Mouse (Mus musculus): ENCODE results near the gene Thoc6. TPM values are rescaled to one million over a fixed set of nuclear protein-coding genes. Genes with fewer than 3 reads are reported as not detected.
A peak's percentile ranks its signal among the peaks of the same experiment; 100 is the strongest.

The Thoc6 gene
- polyA plus RNA-seq, 1 experiment = 60.5 TPM

DNA sequence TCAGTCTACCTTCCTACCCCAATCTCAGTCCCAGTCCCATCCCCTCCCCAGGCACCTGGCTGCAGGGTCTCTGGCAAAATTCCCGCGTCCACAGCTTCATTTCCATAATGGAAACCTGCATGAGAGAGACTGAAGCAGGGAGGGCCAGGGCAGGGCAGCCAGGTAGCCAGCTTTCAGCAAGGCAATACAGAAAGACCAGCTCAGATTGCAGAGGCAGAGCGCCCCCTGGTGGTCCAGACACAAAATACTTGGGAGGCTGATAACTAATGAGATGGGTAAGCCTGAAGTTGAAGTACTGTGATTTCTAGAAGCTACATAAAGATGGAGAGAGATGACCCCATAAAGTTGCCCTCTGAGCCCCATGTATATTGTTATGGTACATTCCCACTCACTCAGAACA is 32.5 kb upstream of the Thoc6 start:
- H3K79me3 ChIP-seq (ENCODE audit: low read depth) = no peaks in the 10 kb centered on the region
- no peaks in the 10 kb centered on the region for H3K79me2 ChIP-seq (ENCODE audit: control insufficient read depth, insufficient read depth)
- TF ChIP-seq CTCF (IDR thresholded peaks at IDR 0.05; ENCODE audit: control insufficient read depth, insufficient read depth, insufficient read length) = peak; percentile 71
- TF ChIP-seq MYOD1 (IDR thresholded peaks at IDR 0.05; ENCODE audit: control insufficient read depth, insufficient read length, low read depth) = no peak
- H3ac ChIP-seq (ENCODE audit: control insufficient read depth, insufficient read length, low read depth) = no peak overlapping the region
- H3K36me3 ChIP-seq (ENCODE audit: control insufficient read depth, insufficient read depth) = no peaks in the 10 kb centered on the region
- H3K27me3 ChIP-seq (ENCODE audit: control insufficient read depth, insufficient read depth, insufficient read length) = peaks cover 11% of the 10 kb centered on the region
- H3K4me3 ChIP-seq (ENCODE audit: insufficient read depth, poor library complexity, severe bottlenecking) = no peak overlapping the region

DNA sequence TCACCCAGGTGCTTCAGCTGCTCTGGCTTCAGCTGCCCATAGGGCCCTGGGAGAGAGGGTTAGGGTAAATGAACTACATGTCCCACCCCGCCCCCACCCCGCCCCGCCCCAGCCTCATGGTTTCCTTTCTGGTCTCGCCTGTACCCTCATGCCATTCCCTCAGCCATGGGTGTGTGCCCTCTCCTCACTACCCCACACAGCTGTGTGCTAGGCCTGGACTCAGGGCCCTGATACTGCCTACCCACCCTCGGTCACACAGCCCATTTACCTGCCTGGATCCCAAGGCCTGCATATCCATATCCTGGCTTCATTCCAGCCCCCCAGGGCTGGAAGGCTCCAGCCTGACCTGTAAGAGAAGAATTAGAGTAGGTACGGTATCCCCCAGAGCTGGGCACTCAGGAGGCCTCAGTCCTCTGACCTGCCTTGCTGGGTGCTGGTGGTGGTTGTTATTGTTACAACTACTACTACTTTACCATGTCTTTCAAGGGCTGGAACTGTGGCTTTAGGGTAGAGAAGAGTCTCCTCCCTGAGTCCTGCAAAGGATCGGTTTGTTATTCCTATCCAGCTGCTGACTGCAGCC is 31.9 kb upstream of the Thoc6 start:
- H3K4me3 ChIP-seq (ENCODE audit: insufficient read depth, poor library complexity, severe bottlenecking) = no peak overlapping the region
- TF ChIP-seq FOSL1 (IDR thresholded peaks at IDR 0.05; ENCODE audit: insufficient read depth, low read length, poor library complexity, severe bottlenecking) (no peak), MAX (IDR thresholded peaks at IDR 0.05) (no peak), MYOD1 (IDR thresholded peaks at IDR 0.05; ENCODE audit: control insufficient read depth, insufficient read length, low read depth) (no peak), USF1 (IDR thresholded peaks at IDR 0.05; ENCODE audit: low read depth) (no peak), MYOG (IDR thresholded peaks at IDR 0.05; ENCODE audit: control insufficient read depth, extremely low read depth, insufficient read length) (no peak), CTCF (IDR thresholded peaks at IDR 0.05; ENCODE audit: control insufficient read depth, insufficient read depth, insufficient read length) (no peak), CEBPB (IDR thresholded peaks at IDR 0.05; ENCODE audit: low read depth) (no peak)
- H3K79me2 ChIP-seq (ENCODE audit: control insufficient read depth, insufficient read depth) = no peaks in the 10 kb centered on the region
- no peaks in the 10 kb centered on the region for H3K79me3 ChIP-seq (ENCODE audit: low read depth)
- H3ac ChIP-seq (ENCODE audit: control insufficient read depth, insufficient read length, low read depth) = no peak overlapping the region
- peaks cover 10% of the 10 kb centered on the region for H3K27me3 ChIP-seq (ENCODE audit: control insufficient read depth, insufficient read depth, insufficient read length)
- no peaks in the 10 kb centered on the region for H3K36me3 ChIP-seq (ENCODE audit: control insufficient read depth, insufficient read depth)

DNA sequence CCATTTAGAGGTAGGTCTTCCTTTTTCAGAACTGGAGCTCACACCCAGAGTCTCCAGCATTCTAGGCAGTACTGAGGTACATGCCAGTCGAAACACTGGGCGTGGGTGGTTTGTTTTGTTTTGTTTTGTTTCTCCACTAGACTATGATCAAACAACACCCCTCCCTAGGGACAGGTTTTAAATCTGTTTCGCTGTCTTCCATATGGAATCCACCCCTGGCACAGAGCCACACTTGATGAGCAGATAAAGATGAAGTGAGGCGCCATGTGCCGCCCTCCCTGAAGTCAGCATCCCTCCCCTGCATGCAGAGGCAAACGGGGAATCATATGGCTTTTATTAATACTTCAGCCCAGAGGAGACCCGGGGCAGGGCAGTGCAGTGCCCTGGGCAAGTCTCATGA is 31.1 kb upstream of the Thoc6 start:
- H3K36me3 ChIP-seq (ENCODE audit: control insufficient read depth, insufficient read depth) = no peaks in the 10 kb centered on the region
- peaks cover 1% of the 10 kb centered on the region for H3K27me3 ChIP-seq (ENCODE audit: control insufficient read depth, insufficient read depth, insufficient read length)
- no peaks in the 10 kb centered on the region for H3K79me2 ChIP-seq (ENCODE audit: control insufficient read depth, insufficient read depth)
- TF ChIP-seq CEBPB (IDR thresholded peaks at IDR 0.05; ENCODE audit: low read depth) (no peak), MYOG (IDR thresholded peaks at IDR 0.05; ENCODE audit: control insufficient read depth, extremely low read depth, insufficient read length) (no peak), FOSL1 (IDR thresholded peaks at IDR 0.05; ENCODE audit: insufficient read depth, low read length, poor library complexity, severe bottlenecking) (no peak), CTCF (IDR thresholded peaks at IDR 0.05; ENCODE audit: control insufficient read depth, insufficient read depth, insufficient read length) (no peak), MYOD1 (IDR thresholded peaks at IDR 0.05; ENCODE audit: control insufficient read depth, insufficient read length, low read depth) (no peak), USF1 (IDR thresholded peaks at IDR 0.05; ENCODE audit: low read depth) (no peak), MAX (IDR thresholded peaks at IDR 0.05) (no peak)
- H3ac ChIP-seq (ENCODE audit: control insufficient read depth, insufficient read length, low read depth) = no peak overlapping the region
- H3K79me3 ChIP-seq (ENCODE audit: low read depth) = no peaks in the 10 kb centered on the region
- H3K4me3 ChIP-seq (ENCODE audit: insufficient read depth, poor library complexity, severe bottlenecking) = no peak overlapping the region

DNA sequence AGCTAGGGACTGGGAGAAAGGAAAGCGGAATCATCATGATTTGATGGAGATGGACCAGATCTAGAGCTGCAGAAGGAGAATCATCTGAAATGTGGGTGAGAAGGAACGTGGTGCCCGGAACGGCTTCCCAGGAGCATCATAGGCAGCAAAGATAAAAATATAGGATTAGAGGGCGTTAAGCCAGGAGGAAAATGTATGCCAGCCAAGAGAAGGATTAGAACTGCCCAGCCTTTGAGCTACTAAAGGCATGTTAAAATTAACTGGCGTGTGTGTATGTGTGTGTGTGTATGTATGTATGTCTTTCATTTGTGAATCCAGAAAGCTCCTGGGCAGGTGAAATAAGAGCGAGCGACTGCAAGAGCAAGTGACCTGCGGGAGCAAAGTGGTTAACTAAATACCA is 29.6 kb upstream of the Thoc6 start:
- H3K27me3 ChIP-seq (ENCODE audit: control insufficient read depth, insufficient read depth, insufficient read length) = no peaks in the 10 kb centered on the region
- H3K79me3 ChIP-seq (ENCODE audit: low read depth) = no peaks in the 10 kb centered on the region
- no peak overlapping the region for H3K4me3 ChIP-seq (ENCODE audit: insufficient read depth, poor library complexity, severe bottlenecking)
- H3K79me2 ChIP-seq (ENCODE audit: control insufficient read depth, insufficient read depth) = no peaks in the 10 kb centered on the region
- TF ChIP-seq USF1 (IDR thresholded peaks at IDR 0.05; ENCODE audit: low read depth) (no peak), CTCF (IDR thresholded peaks at IDR 0.05; ENCODE audit: control insufficient read depth, insufficient read depth, insufficient read length) (no peak), MYOG (IDR thresholded peaks at IDR 0.05; ENCODE audit: control insufficient read depth, extremely low read depth, insufficient read length) (no peak)
- H3ac ChIP-seq (ENCODE audit: control insufficient read depth, insufficient read length, low read depth) = no peak overlapping the region
- no peaks in the 10 kb centered on the region for H3K36me3 ChIP-seq (ENCODE audit: control insufficient read depth, insufficient read depth)

DNA sequence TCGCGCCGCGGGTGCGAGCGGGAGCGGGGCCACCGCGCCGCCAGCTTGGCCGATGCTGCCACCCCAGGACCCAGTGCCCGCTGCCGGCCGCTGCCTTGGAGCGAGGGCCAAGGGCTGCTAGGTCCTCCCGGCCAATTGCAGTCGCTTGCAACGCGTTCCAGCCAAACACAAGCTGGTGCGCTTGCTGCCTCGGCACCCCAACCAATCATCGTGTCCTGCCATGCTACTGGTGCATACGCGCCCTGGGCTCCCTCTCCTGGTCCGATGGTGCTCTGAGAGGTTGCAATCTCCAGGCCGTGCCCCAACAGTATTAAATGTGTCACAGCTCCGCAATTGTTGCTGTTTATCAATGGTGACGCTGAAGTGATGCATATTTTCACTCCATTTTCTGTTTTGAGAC is 26.4 kb upstream of the Thoc6 start:
- Histone ChIP-seq H3K27me3 (ENCODE audit: control insufficient read depth, insufficient read depth, insufficient read length) (no peaks in the 10 kb centered on the region), H3K4me3 (ENCODE audit: insufficient read depth, poor library complexity, severe bottlenecking) (peak overlapping the region; percentile 41), H3K79me3 (ENCODE audit: low read depth) (no peaks in the 10 kb centered on the region), H3K36me3 (ENCODE audit: control insufficient read depth, insufficient read depth) (no peaks in the 10 kb centered on the region), H3ac (ENCODE audit: control insufficient read depth, insufficient read length, low read depth) (peak overlapping the region; percentile 48), H3K79me2 (ENCODE audit: control insufficient read depth, insufficient read depth) (no peaks in the 10 kb centered on the region)
- TF ChIP-seq MAX (IDR thresholded peaks at IDR 0.05) = peak; percentile 64
- no peak for TF ChIP-seq MYOD1 (IDR thresholded peaks at IDR 0.05; ENCODE audit: control insufficient read depth, insufficient read length, low read depth)
- TF ChIP-seq USF1 (IDR thresholded peaks at IDR 0.05; ENCODE audit: low read depth) = no peak
- TF ChIP-seq MYOG (IDR thresholded peaks at IDR 0.05; ENCODE audit: control insufficient read depth, extremely low read depth, insufficient read length) = no peak
- TF ChIP-seq CTCF (IDR thresholded peaks at IDR 0.05; ENCODE audit: control insufficient read depth, insufficient read depth, insufficient read length) = peak; percentile 93

DNA sequence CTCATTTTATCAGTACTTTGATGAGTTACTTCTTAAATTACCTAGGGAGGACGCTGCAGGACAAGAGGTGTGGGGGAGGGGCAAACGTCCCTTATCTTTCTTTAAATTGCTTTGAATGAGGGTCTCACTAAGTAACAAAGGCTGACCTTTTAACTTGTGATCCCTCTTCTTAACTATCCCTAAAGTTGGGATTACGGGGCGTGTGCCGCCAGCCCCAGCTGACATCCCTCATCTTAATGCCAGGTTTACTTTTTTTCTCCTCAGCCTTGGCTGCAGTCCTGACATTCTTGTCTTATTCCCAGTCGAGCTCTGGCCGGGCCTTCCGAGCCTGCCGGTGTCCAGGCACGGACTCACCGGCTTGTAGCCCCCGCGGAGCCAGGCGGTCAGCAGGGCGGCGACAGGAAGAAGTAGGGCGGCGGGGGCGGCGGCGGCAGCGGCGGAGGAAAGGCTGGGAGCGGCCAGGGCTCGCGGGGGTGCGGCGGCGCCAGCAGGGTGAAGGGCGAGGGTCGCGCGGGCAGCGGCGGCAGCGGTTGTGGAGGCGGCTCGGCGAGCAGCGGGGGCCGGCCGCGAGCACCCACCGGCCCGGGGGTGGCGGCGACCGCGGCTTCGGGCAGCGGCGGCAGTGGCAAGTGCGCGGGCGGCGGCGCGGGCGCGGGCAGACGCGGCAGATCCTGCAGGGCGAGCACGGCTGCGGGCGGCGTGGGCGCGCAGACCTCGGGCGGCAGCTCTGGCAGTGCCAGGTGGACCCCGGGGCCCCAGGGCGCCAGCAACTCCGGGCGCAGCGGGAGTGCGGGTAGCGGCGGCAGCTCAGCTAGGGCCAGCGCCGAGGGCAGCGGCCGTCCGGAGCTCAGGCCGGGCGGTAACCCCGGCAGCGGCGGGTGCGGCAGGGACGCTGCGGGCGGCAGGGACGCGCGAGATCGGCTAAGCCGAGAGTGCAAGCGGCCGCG is 25.7 kb upstream of the Thoc6 start:
- H3ac ChIP-seq (ENCODE audit: control insufficient read depth, insufficient read length, low read depth) = peak overlapping the region; percentile 48
- H3K36me3 ChIP-seq (ENCODE audit: control insufficient read depth, insufficient read depth) = no peaks in the 10 kb centered on the region
- no peaks in the 10 kb centered on the region for H3K79me2 ChIP-seq (ENCODE audit: control insufficient read depth, insufficient read depth)
- no peak for TF ChIP-seq MYOG (IDR thresholded peaks at IDR 0.05; ENCODE audit: control insufficient read depth, extremely low read depth, insufficient read length)
- no peak for TF ChIP-seq MAX (IDR thresholded peaks at IDR 0.05)
- TF ChIP-seq USF1 (IDR thresholded peaks at IDR 0.05; ENCODE audit: low read depth) = no peak
- no peak for TF ChIP-seq FOSL1 (IDR thresholded peaks at IDR 0.05; ENCODE audit: insufficient read depth, low read length, poor library complexity, severe bottlenecking)
- no peak for TF ChIP-seq MYOD1 (IDR thresholded peaks at IDR 0.05; ENCODE audit: control insufficient read depth, insufficient read length, low read depth)
- no peaks in the 10 kb centered on the region for H3K27me3 ChIP-seq (ENCODE audit: control insufficient read depth, insufficient read depth, insufficient read length)
- no peaks in the 10 kb centered on the region for H3K79me3 ChIP-seq (ENCODE audit: low read depth)
- H3K4me3 ChIP-seq (ENCODE audit: insufficient read depth, poor library complexity, severe bottlenecking) = peak overlapping the region; percentile 41
